Mouse (Mus musculus) stomach, embryonic 14.5 days (tissue): ENCODE data around the gene Mipol1. TPM values are rescaled to one million over a fixed set of nuclear protein-coding genes. Genes with fewer than 3 reads are reported as not detected.

Source experiments
- ATAC-seq: fragments of 200-750 bp; cut with Nextera tagmentation; 2 replicates; pipeline ENCODE4 v1.8.0; 2017; ENCODE audit warnings: low read depth, moderate TSS enrichment; ENCODE audit not compliant: insufficient number of reproducible peaks, insufficient read depth, low FRiP score
- H3K27ac ChIP-seq: fragments of 300-500 bp; sonication (generic); 2 replicates; pipeline ENCODE4 v1.5.1; 2014; ENCODE audit warnings: mild to moderate bottlenecking, low read length, moderate library complexity, mixed read lengths
- H3K27me3 ChIP-seq: fragments of 300-500 bp; sonication (generic); 2 replicates; pipeline ENCODE4 v1.6.1; 2014; ENCODE audit warnings: low read length, control low read depth, mixed read lengths; ENCODE audit not compliant: control insufficient read depth, insufficient read depth
- H3K36me3 ChIP-seq: fragments of 300-500 bp; sonication (generic); 2 replicates; pipeline ENCODE4 v1.6.1; 2014; ENCODE audit warnings: mild to moderate bottlenecking, control low read depth, low read length, moderate library complexity, mixed read lengths; ENCODE audit not compliant: control insufficient read depth, insufficient read depth
- H3K4me1 ChIP-seq: fragments of 300-500 bp; sonication (generic); 2 replicates; pipeline ENCODE4 v1.6.1; 2014; ENCODE audit warnings: low read length, control low read depth, mixed read lengths; ENCODE audit not compliant: control insufficient read depth, insufficient read depth
- H3K4me2 ChIP-seq: fragments of 300-500 bp; sonication (generic); replicated peaks from 2 replicates; pipeline ENCODE4 v1.6.1; 2014; ENCODE audit warnings: low read depth, low read length, control low read depth
- H3K4me3 ChIP-seq: fragments of 300-500 bp; sonication (generic); 2 replicates; pipeline ENCODE4 v1.5.1; 2014; ENCODE audit warnings: low read depth, low read length, control low read depth
- H3K9ac ChIP-seq: fragments of 300-500 bp; sonication (generic); replicated peaks from 2 replicates; pipeline ENCODE4 v1.6.1; 2014; ENCODE audit warnings: low read depth, mild to moderate bottlenecking, control low read depth, low read length, moderate library complexity, mixed read lengths
- H3K9me3 ChIP-seq: fragments of 300-500 bp; sonication (generic); 2 replicates; pipeline ENCODE4 v1.6.1; 2016; ENCODE audit warnings: low read depth, low read length, control low read depth; ENCODE audit not compliant: control insufficient read depth
- WGBS: fragments of 180-500 bp; shearing (Covaris S2); extraction: QIAGEN DNeasy Blood & Tissue Kit; methylation state at CpG from one replicate; pipeline ENCODE4 v1.1.7; 2014; 5-methylcytosine and 5-hydroxymethylcytosine counted together
- polyA plus RNA-seq: library from polyadenylated mRNA; unstranded; fragments of >200 nt; fragmentation: Nextera tagmentation; extraction: Ambion mirVana; gene quantifications from 2 replicates; pipeline ENCODE4 v1.2.1, GENCODE M21; 2014

Gene Mipol1
- polyA plus RNA-seq, 1 experiment from 2014 or later: 13.5 TPM

- no peaks in the 10 kb centered on the region for H3K9me3 ChIP-seq
- no peaks in the 10 kb centered on the region; the same call in 1 of the 2 replicates for H3K4me1 ChIP-seq
- H3K36me3 ChIP-seq: no peaks in the 10 kb centered on the region
- H3K27ac ChIP-seq: peak overlapping the region; percentile 80
- WGBS: 2% methylated on average over 10 of the region's 10 CpGs
- peaks cover 42% of the 10 kb centered on the region for H3K27me3 ChIP-seq
- peak overlapping the region; percentile 68 for H3K9ac ChIP-seq
- H3K4me3 ChIP-seq: peak overlapping the region; percentile 34
- no peak for ATAC-seq
- H3K4me2 ChIP-seq: peak overlapping the region; percentile 46; the same call in 1 of the 2 replicates
These were observed 309.3 kb downstream of the Mipol1 start for GRCm38 (mm10) chr12:57539551-57539985.

- Histone ChIP-seq H3K9ac (no peak overlapping the region), H3K4me1 (peaks cover 7% of the 10 kb centered on the region; the same call in 1 of the 2 replicates), H3K27ac (peak overlapping the region; percentile 64; the same call in 1 of the 2 replicates), H3K36me3 (no peaks in the 10 kb centered on the region), H3K9me3 (no peaks in the 10 kb centered on the region), H3K4me2 (peak overlapping the region; percentile 24), H3K4me3 (peak overlapping the region; percentile 46), H3K27me3 (peaks cover 33% of the 10 kb centered on the region)
- no peak for ATAC-seq
- WGBS: 9% methylated on average over 6 of the region's 6 CpGs
These were observed 310.9 kb downstream of the Mipol1 start for GRCm38 (mm10) chr12:57541118-57541517.

GRCm38 (mm10) chr12:57541931-57542745 lies 311.9 kb downstream of the Mipol1 start:
- H3K9me3 ChIP-seq: no peaks in the 10 kb centered on the region
- peak overlapping the region; percentile 24 for H3K4me2 ChIP-seq
- H3K9ac ChIP-seq: peak overlapping the region; percentile 43
- WGBS: 1% methylated on average over 46 of the region's 46 CpGs
- peaks cover 7% of the 10 kb centered on the region; the same call in 1 of the 2 replicates for H3K4me1 ChIP-seq
- peaks cover 36% of the 10 kb centered on the region for H3K27me3 ChIP-seq
- no peak for ATAC-seq
- H3K36me3 ChIP-seq: no peaks in the 10 kb centered on the region
- H3K27ac ChIP-seq: peak overlapping the region; percentile 64
- H3K4me3 ChIP-seq: peak overlapping the region; percentile 46

GRCm38 (mm10) chr12:57542746-57543626 lies 312.8 kb downstream of the Mipol1 start:
- 1% methylated on average over 62 of the region's 63 CpGs for WGBS

GRCm38 (mm10) chr12:57543627-57543991 lies 313.4 kb downstream of the Mipol1 start:
- 3% methylated on average over 10 of the region's 10 CpGs for WGBS
- no peak for ATAC-seq
- Histone ChIP-seq H3K27ac (peak overlapping the region; percentile 64; the same call in 1 of the 2 replicates), H3K4me2 (peak overlapping the region; percentile 24; the same call in 1 of the 2 replicates), H3K36me3 (no peaks in the 10 kb centered on the region), H3K4me3 (peak overlapping the region; percentile 46), H3K9ac (peak overlapping the region; percentile 43), H3K4me1 (peaks cover 7% of the 10 kb centered on the region; the same call in 1 of the 2 replicates), H3K9me3 (no peaks in the 10 kb centered on the region), H3K27me3 (peaks cover 40% of the 10 kb centered on the region)

More at GRCm38 (mm10) chr12:57542746-57543626, 312.8 kb downstream of the Mipol1 start:
- Histone ChIP-seq H3K36me3 (no peaks in the 10 kb centered on the region), H3K4me2 (peak overlapping the region; percentile 24), H3K27me3 (peaks cover 37% of the 10 kb centered on the region), H3K9ac (peak overlapping the region; percentile 43), H3K9me3 (no peaks in the 10 kb centered on the region), H3K4me1 (peaks cover 7% of the 10 kb centered on the region; the same call in 1 of the 2 replicates), H3K4me3 (peak overlapping the region; percentile 46), H3K27ac (peak overlapping the region; percentile 64)
- ATAC-seq: no peak

GRCm38 (mm10) chr12:57544641-57545370 lies 314.6 kb downstream of the Mipol1 start:
- H3K4me1 ChIP-seq: 0 out of 2 replicates have a peak, but pooled peaks cover 7% of the 10 kb centered on the region
- H3K4me2 ChIP-seq: peak overlapping the region; percentile 79
- WGBS: 2% methylated on average over 31 of the region's 31 CpGs
- H3K9me3 ChIP-seq: no peaks in the 10 kb centered on the region
- no peaks in the 10 kb centered on the region for H3K36me3 ChIP-seq
- ATAC-seq: no peak
- peak overlapping the region; percentile 93 for H3K27ac ChIP-seq
- H3K4me3 ChIP-seq: peak overlapping the region; percentile 46
- H3K9ac ChIP-seq: peak overlapping the region; percentile 65
- H3K27me3 ChIP-seq: peaks cover 49% of the 10 kb centered on the region

GRCm38 (mm10) chr12:57545371-57546241 lies 315.4 kb downstream of the Mipol1 start:
- Histone ChIP-seq H3K36me3 (no peaks in the 10 kb centered on the region), H3K4me3 (peak overlapping the region; percentile 46), H3K4me1 (0 out of 2 replicates have a peak, but pooled peaks cover 7% of the 10 kb centered on the region), H3K9me3 (no peaks in the 10 kb centered on the region), H3K9ac (peak overlapping the region; percentile 65), H3K27ac (peak overlapping the region; percentile 93), H3K4me2 (peak overlapping the region; percentile 79), H3K27me3 (peaks cover 52% of the 10 kb centered on the region)
- ATAC-seq: peak; percentile 70
- WGBS: under 1% methylated on average over 100 of the region's 106 CpGs
